9 mouse cellular contexts compared by ENCODE assay signal in genomic region chr6:38252139-38252538, GRCm38 (mm10). TPM values are rescaled to one million over a fixed set of nuclear protein-coding genes. Genes with fewer than 3 reads are reported as not detected.
DNase-seq lines count a peak whose midpoint lies in the region; ATAC-seq lines count a peak whose summit lies in the region.
"Had no signal": no experiment of that assay in that cellular context is flagged by ENCODE, and none has a peak within 500 bp of the region (broad histone marks: within the 10 kb centered on the region; RNA-seq: fewer than 3 reads in every experiment).

No protein-coding gene starts in this region.

- H3K9ac ChIP-seq in embryonic facial prominence, embryonic 15.5 days: no peak overlapping the region
- H3K9ac ChIP-seq in midbrain, embryonic 14.5 days (replicated peaks; ENCODE audit: low read length): peak overlapping the region; percentile 99
- H3K9ac ChIP-seq: heart, embryonic 15.5 days; liver, embryonic 14.5 days had no signal

- ATAC-seq in embryonic facial prominence, embryonic 15.5 days (ENCODE audit: insufficient number of reproducible peaks, low FRiP score, low TSS enrichment, low read depth): no peak
- ATAC-seq in midbrain, embryonic 14.5 days (ENCODE audit: low FRiP score, low TSS enrichment): no peak
- no peak for ATAC-seq in granulocyte monocyte progenitor cell, adult 5-6 weeks (replicated peaks; ENCODE audit: poor library complexity, severe bottlenecking)

- H3K4me1 ChIP-seq in embryonic facial prominence, embryonic 10.5 days: peaks cover 53% of the 10 kb centered on the region
- H3K4me1 ChIP-seq in embryonic facial prominence, embryonic 15.5 days: peaks cover 29% of the 10 kb centered on the region
- H3K4me1 ChIP-seq in midbrain, embryonic 14.5 days (ENCODE audit: control insufficient read depth, insufficient read depth, low read length): peaks cover 40% of the 10 kb centered on the region

- peaks cover 14% of the 10 kb centered on the region; the same call in 1 of the 2 replicates for H3K27me3 ChIP-seq in embryonic facial prominence, embryonic 10.5 days (replicated peaks; ENCODE audit: low read depth, poor library complexity, severe bottlenecking)
- no peaks in the 10 kb centered on the region for H3K27me3 ChIP-seq in embryonic facial prominence, embryonic 15.5 days
- H3K27me3 ChIP-seq in midbrain, embryonic 14.5 days (ENCODE audit: control insufficient read depth, insufficient read depth, low read length): no peaks in the 10 kb centered on the region
- H3K27me3 ChIP-seq: heart, embryonic 15.5 days had no signal

- peak overlapping the region; percentile 79 for H3K4me2 ChIP-seq in embryonic facial prominence, embryonic 15.5 days (replicated peaks)
- peak overlapping the region; percentile 92 for H3K4me2 ChIP-seq in midbrain, embryonic 14.5 days (ENCODE audit: low read length)

- peak overlapping the region; percentile 97 for H3K4me3 ChIP-seq in embryonic facial prominence, embryonic 10.5 days
- H3K4me3 ChIP-seq in embryonic facial prominence, embryonic 15.5 days (replicated peaks): peak overlapping the region; percentile 84
- peak overlapping the region; percentile 85 for H3K4me3 ChIP-seq in midbrain, embryonic 14.5 days (replicated peaks; ENCODE audit: low read depth, low read length)

- WGBS in embryonic facial prominence, embryonic 10.5 days: 57% methylated on average over 10 of the region's 10 CpGs
- 47% methylated on average over 10 of the region's 10 CpGs for WGBS in embryonic facial prominence, embryonic 15.5 days
- WGBS in midbrain, embryonic 14.5 days: 60% methylated on average over 10 of the region's 10 CpGs

- no peaks in the 10 kb centered on the region; the same call in 1 of the 2 replicates for H3K36me3 ChIP-seq in embryonic facial prominence, embryonic 10.5 days (replicated peaks)
- H3K36me3 ChIP-seq in embryonic facial prominence, embryonic 15.5 days: no peaks in the 10 kb centered on the region
- H3K36me3 ChIP-seq in midbrain, embryonic 14.5 days (ENCODE audit: control insufficient read depth, insufficient read depth, low read length): no peaks in the 10 kb centered on the region
- H3K36me3 ChIP-seq: heart, embryonic 15.5 days had no signal

- peak; percentile 30 for DNase-seq in embryonic facial prominence, embryonic 10.5 days (ENCODE audit: low spot score)
- DNase-seq in kidney, adult 18-20 months: peak; percentile 36
- DNase-seq in midbrain, embryonic 14.5 days: no peak
- no peak for DNase-seq in layer of hippocampus, postnatal 36 days
- DNase-seq in right cerebral cortex, adult 18-20 months: no peak

- no peaks in the 10 kb centered on the region for H3K9me3 ChIP-seq in embryonic facial prominence, embryonic 10.5 days
- H3K9me3 ChIP-seq in embryonic facial prominence, embryonic 15.5 days (replicated peaks): no peaks in the 10 kb centered on the region
- H3K9me3 ChIP-seq in midbrain, embryonic 14.5 days (ENCODE audit: control insufficient read depth, low read length): no peaks in the 10 kb centered on the region
- H3K9me3 ChIP-seq: heart, embryonic 15.5 days had no signal

- H3K27ac ChIP-seq in embryonic facial prominence, embryonic 10.5 days (replicated peaks): peak overlapping the region; percentile 97; the same call in 1 of the 2 replicates
- H3K27ac ChIP-seq in embryonic facial prominence, embryonic 15.5 days (replicated peaks): no peak overlapping the region
- H3K27ac ChIP-seq in midbrain, embryonic 14.5 days (replicated peaks; ENCODE audit: low read depth, low read length): peak overlapping the region; percentile 98
- H3K27ac ChIP-seq: heart, embryonic 15.5 days; liver, embryonic 14.5 days had no signal

RNA-seq across cellular contexts. Expression of gene D630045J12Rik, which starts 1.7 kb away (rescaled TPM):
- 7.4 and 8.1 TPM in 2 replicates for polyA plus RNA-seq in embryonic facial prominence, embryonic 10.5 days (2016; fragmentation: Nextera tagmentation; extraction: Ambion mirVana)
- polyA plus RNA-seq in embryonic facial prominence, embryonic 15.5 days (2015; fragmentation: Nextera tagmentation; extraction: Ambion mirVana): 5.1 and 6.2 TPM in 2 replicates
- 19.6 and 21.5 TPM in 2 replicates for polyA plus RNA-seq in midbrain, embryonic 14.5 days (2014; fragmentation: Nextera tagmentation; extraction: Ambion mirVana)
- total RNA-seq in layer of hippocampus, postnatal 36 days (2021): 10 to 100 TPM; 37.0 to 39.5 TPM
- 2.0 and 2.2 TPM in 2 replicates for total RNA-seq in granulocyte monocyte progenitor cell, adult 5-6 weeks (2014; fragmentation: Nextera tagmentation)
- 0.15 and 0.22 TPM in 2 replicates for total RNA-seq in granulocyte monocyte progenitor cell, adult 5-6 weeks (2017)

RNA-seq across cellular contexts. Expression of gene Zc3hav1l, which starts 46.9 kb away (rescaled TPM):
- polyA plus RNA-seq in embryonic facial prominence, embryonic 10.5 days (2016; fragmentation: Nextera tagmentation; extraction: Ambion mirVana): 17.0 and 17.5 TPM in 2 replicates
- polyA plus RNA-seq in embryonic facial prominence, embryonic 15.5 days (2015; fragmentation: Nextera tagmentation; extraction: Ambion mirVana): 9.0 and 10.4 TPM in 2 replicates
- polyA plus RNA-seq in midbrain, embryonic 14.5 days (2014; fragmentation: Nextera tagmentation; extraction: Ambion mirVana): 8.1 and 10.2 TPM in 2 replicates
- total RNA-seq in layer of hippocampus, postnatal 36 days (2021): 1 to 10 TPM; 4.3 to 4.9 TPM
- 19.3 and 23.8 TPM in 2 replicates for total RNA-seq in granulocyte monocyte progenitor cell, adult 5-6 weeks (2014; fragmentation: Nextera tagmentation)
- 4.1 and 5.1 TPM in 2 replicates for total RNA-seq in granulocyte monocyte progenitor cell, adult 5-6 weeks (2017)

Comparison
In these comparisons a context has a peak if more than half of its experiments do, and no peak if none do; other contexts are left out.
1. DNase-seq: peak in embryonic facial prominence, embryonic 10.5 days (single experiment) and kidney, adult 18-20 months (single experiment); none in midbrain, embryonic 14.5 days (single experiment), layer of hippocampus, postnatal 36 days (0 of 2) and right cerebral cortex, adult 18-20 months (single experiment).
2. Peak in every context shown above with its lines, with median percentiles within 50 percentile points of each other: H3K4me3 ChIP-seq.